16 mouse cellular contexts compared by ENCODE assay signal in the genomic region with DNA sequence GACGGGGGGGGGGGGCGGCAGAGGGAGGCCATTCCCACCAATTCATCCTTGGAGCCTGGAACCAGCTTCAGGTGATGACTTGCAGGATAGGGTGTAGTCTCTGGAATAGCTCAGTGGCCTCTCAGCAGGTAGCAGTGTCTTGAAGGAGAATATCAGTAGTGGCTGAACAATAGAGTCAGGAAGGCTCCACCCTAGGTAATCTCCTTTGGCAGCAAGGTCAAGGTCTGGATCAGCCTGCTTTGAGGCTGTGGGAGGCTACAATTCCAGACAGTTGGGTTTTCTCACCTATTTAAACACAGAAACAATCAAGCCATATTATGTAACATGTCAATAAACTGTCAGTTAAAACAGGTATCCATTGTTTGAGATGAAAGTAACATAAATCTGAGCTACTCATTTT.
"Had no signal": no experiment of that assay in that cellular context is flagged by ENCODE, and none has a peak within 500 bp of the region (broad histone marks: within the 10 kb centered on the region; RNA-seq: fewer than 3 reads in every experiment).

No protein-coding gene starts in this region.

- H3K9me3 ChIP-seq: midbrain, embryonic 10.5 days; midbrain, embryonic 12.5 days; neural tube, embryonic 13.5 days; neural tube, embryonic 15.5 days; stomach, embryonic 15.5 days had no signal

- DNase-seq: lung, adult 18-20 months; lung, embryonic 14.5 days; lung, postnatal 10 days; lung, postnatal 4 days; midbrain, embryonic 14.5 days; right cerebral cortex, postnatal 14 days; thymus, adult 2 months; thymus, postnatal 25 days; thymus, postnatal 4 days had no signal

- H3K4me3 ChIP-seq: midbrain, embryonic 10.5 days; midbrain, embryonic 12.5 days; myocyte; neural tube, embryonic 13.5 days; neural tube, embryonic 15.5 days; stomach, embryonic 15.5 days had no signal

- H3K9ac ChIP-seq: lung, embryonic 14.5 days; midbrain, embryonic 12.5 days; neural tube, embryonic 13.5 days; neural tube, embryonic 15.5 days; stomach, embryonic 15.5 days had no signal

- H3K27ac ChIP-seq: midbrain, embryonic 10.5 days; midbrain, embryonic 12.5 days; neural tube, embryonic 13.5 days; neural tube, embryonic 15.5 days; stomach, embryonic 15.5 days; stomach, postnatal 0 days had no signal

- H3K27me3 ChIP-seq: midbrain, embryonic 12.5 days; neural tube, embryonic 13.5 days; neural tube, embryonic 15.5 days; stomach, embryonic 15.5 days had no signal

- H3K36me3 ChIP-seq: midbrain, embryonic 10.5 days; midbrain, embryonic 12.5 days; neural tube, embryonic 13.5 days; neural tube, embryonic 15.5 days; stomach, embryonic 15.5 days had no signal

- H3K4me1 ChIP-seq: midbrain, embryonic 10.5 days; midbrain, embryonic 12.5 days; neural tube, embryonic 13.5 days; neural tube, embryonic 15.5 days; stomach, embryonic 15.5 days had no signal
